Mouse (Mus musculus): Measurements from ENCODE around the gene A430005L14Rik. TPM values are rescaled to one million over a fixed set of nuclear protein-coding genes. Genes with fewer than 3 reads are reported as not detected.

Gene A430005L14Rik
- polyA plus RNA-seq, 1 experiment from 2014 or later = 58.4 TPM

- WGBS = 91% methylated on average over 10 of the region's 10 CpGs
- no peak overlapping the region for H3K27ac ChIP-seq
- no peak overlapping the region for H3K9ac ChIP-seq
- H3K36me3 ChIP-seq (replicated peaks) = peaks cover 34% of the 10 kb centered on the region
- peaks cover 26% of the 10 kb centered on the region for H3K4me1 ChIP-seq
- H3K4me3 ChIP-seq = no peak overlapping the region
- H3K9me3 ChIP-seq = no peaks in the 10 kb centered on the region
- no peaks in the 10 kb centered on the region for H3K27me3 ChIP-seq (replicated peaks)
- ATAC-seq (replicated peaks) = no peak
- no peak overlapping the region for H3K4me2 ChIP-seq
These were observed 22.2 kb downstream of the A430005L14Rik start for GRCm38 (mm10) chr4:153979243-153979642.

DNA sequence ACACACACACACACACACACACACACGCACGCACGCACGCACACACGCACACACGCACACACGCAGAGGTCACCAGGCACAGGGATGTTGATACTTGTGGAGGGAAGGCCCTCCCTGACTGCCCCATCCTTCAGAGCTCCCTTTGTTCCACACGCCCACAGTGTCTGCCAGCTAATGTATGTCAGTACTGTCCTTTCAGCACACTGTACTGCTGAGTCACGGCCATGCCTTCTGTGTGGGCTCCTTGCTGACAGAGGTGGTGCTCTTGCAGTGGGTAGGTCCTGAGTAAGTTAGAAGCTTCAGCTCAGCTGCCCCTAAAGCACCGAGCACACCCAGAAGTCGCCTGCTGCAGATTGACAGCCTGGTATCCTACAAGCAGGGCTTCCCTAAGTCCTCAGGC lies 23.4 kb downstream of the A430005L14Rik start:
- no peak overlapping the region for H3K27ac ChIP-seq
- no peaks in the 10 kb centered on the region for H3K27me3 ChIP-seq (replicated peaks)
- H3K9me3 ChIP-seq = no peaks in the 10 kb centered on the region
- no peak overlapping the region for H3K4me2 ChIP-seq
- no peak overlapping the region for H3K4me3 ChIP-seq
- ATAC-seq (replicated peaks) = no peak
- WGBS = 90% methylated on average over 11 of the region's 11 CpGs
- no peak overlapping the region for H3K9ac ChIP-seq
- H3K36me3 ChIP-seq (replicated peaks) = peaks cover 46% of the 10 kb centered on the region
- peaks cover 24% of the 10 kb centered on the region for H3K4me1 ChIP-seq

DNA sequence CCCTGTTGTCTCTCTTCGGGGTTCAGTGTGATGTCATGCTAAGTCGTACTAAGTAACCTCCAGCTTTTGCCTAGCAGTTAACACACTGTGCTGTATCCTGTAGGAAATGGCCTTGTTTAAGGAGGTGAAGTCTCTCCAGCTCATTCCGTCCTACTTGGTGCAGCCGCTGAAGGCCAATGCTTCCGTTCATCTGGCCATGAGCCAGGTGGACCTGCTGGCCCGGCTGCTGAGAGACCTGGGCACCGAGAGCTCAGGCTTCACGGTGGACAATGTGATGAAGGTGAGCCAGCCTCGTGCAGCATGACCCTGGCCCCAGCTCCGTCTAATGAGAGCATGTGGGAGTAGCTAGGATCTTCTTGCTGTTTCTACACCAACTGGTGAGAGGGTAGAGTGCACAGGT lies 35.7 kb downstream of the A430005L14Rik start:
- H3K4me3 ChIP-seq = no peak overlapping the region
- H3K4me2 ChIP-seq = no peak overlapping the region
- H3K36me3 ChIP-seq (replicated peaks) = peaks cover 70% of the 10 kb centered on the region
- no peak overlapping the region for H3K27ac ChIP-seq
- no peak overlapping the region for H3K9ac ChIP-seq
- no peaks in the 10 kb centered on the region for H3K9me3 ChIP-seq
- no peak for ATAC-seq (replicated peaks)
- no peaks in the 10 kb centered on the region for H3K4me1 ChIP-seq
- H3K27me3 ChIP-seq (replicated peaks) = no peaks in the 10 kb centered on the region
- WGBS = 88% methylated on average over 10 of the region's 10 CpGs

DNA sequence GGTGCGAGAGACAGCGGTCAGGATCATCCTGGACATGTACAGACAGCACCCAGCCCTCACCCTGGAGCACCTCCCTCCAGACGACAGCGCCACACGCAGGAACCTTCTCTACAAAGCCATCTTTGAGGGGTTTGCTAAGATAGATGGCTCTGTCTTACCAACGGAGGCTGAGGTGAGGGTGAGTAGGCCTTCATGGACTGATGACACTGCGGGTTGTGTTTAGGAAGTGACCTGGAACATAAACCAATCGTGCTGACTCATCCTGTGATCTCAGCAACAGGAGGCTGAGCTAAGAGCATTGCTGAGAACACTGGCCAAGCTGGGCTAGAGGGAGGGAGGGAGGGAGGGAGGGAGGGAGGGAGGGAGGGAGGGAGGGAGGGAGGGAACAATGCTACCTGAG lies 36.5 kb downstream of the A430005L14Rik start:
- H3K36me3 ChIP-seq (replicated peaks) = peaks cover 69% of the 10 kb centered on the region

GRCm38 (mm10) chr4:154005488-154005887 lies 48.5 kb downstream of the A430005L14Rik start:
- ATAC-seq (replicated peaks) = no peak
- Histone ChIP-seq H3K27me3 (replicated peaks) (no peaks in the 10 kb centered on the region), H3K9ac (no peak overlapping the region), H3K36me3 (replicated peaks) (peaks cover 43% of the 10 kb centered on the region), H3K27ac (no peak overlapping the region), H3K4me2 (no peak overlapping the region), H3K4me3 (no peak overlapping the region), H3K4me1 (no peaks in the 10 kb centered on the region), H3K9me3 (no peaks in the 10 kb centered on the region)
- 90% methylated on average over 5 of the region's 5 CpGs for WGBS

More for the DNA sequence above, 36.5 kb downstream of the A430005L14Rik start:
- H3K4me2 ChIP-seq = no peak overlapping the region
- H3K27ac ChIP-seq = no peak overlapping the region
- H3K4me3 ChIP-seq = no peak overlapping the region
- H3K27me3 ChIP-seq (replicated peaks) = no peaks in the 10 kb centered on the region
- WGBS = 91% methylated on average over 8 of the region's 8 CpGs
- no peaks in the 10 kb centered on the region for H3K9me3 ChIP-seq
- no peak overlapping the region for H3K9ac ChIP-seq
- ATAC-seq (replicated peaks) = no peak
- H3K4me1 ChIP-seq = no peaks in the 10 kb centered on the region

- ATAC-seq (replicated peaks) = no peak
- Histone ChIP-seq H3K4me3 (no peak overlapping the region), H3K36me3 (replicated peaks) (peaks cover 43% of the 10 kb centered on the region), H3K9me3 (no peaks in the 10 kb centered on the region), H3K9ac (no peak overlapping the region), H3K27me3 (replicated peaks) (no peaks in the 10 kb centered on the region), H3K4me1 (peaks cover 6% of the 10 kb centered on the region), H3K4me2 (no peak overlapping the region), H3K27ac (no peak overlapping the region)
- 92% methylated on average over 6 of the region's 6 CpGs for WGBS
These were observed 49.2 kb downstream of the A430005L14Rik start for GRCm38 (mm10) chr4:154006264-154006663.

DNA sequence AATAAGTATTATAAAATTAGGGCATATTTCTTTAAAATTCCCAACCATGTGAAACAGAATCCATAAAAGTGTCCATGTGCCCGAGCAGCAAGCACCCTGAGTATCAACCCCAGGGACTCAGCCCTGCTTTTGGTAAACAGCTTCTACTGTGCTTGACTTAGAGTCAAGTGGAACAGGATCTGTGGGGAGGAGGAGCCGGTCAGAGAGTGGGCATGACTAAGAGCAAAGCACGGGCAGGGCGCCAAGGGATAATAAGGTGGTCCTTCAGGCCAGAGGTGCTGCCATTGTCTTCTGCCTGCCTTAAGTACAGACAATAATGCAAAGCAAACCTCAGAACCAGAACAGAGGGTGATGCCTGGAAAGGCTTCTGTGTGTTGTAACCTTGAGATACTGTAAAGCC lies 50.7 kb downstream of the A430005L14Rik start:
- Histone ChIP-seq H3K9ac (no peak overlapping the region), H3K36me3 (replicated peaks) (peaks cover 38% of the 10 kb centered on the region), H3K4me1 (peaks cover 12% of the 10 kb centered on the region), H3K27ac (no peak overlapping the region), H3K4me2 (no peak overlapping the region), H3K27me3 (replicated peaks) (no peaks in the 10 kb centered on the region), H3K9me3 (no peaks in the 10 kb centered on the region), H3K4me3 (no peak overlapping the region)
- 81% methylated on average over 4 of the region's 4 CpGs for WGBS
- ATAC-seq (replicated peaks) = no peak

GRCm38 (mm10) chr4:154010907-154011645 lies 54.0 kb downstream of the A430005L14Rik start:
- 27% methylated on average over 13 of the region's 13 CpGs for WGBS
- no peak; the same call in 1 of the 2 replicates for ATAC-seq (replicated peaks)
- Histone ChIP-seq H3K4me3 (peak overlapping the region; percentile 86), H3K27me3 (replicated peaks) (no peaks in the 10 kb centered on the region), H3K4me1 (peaks cover 28% of the 10 kb centered on the region), H3K4me2 (peak overlapping the region; percentile 96), H3K36me3 (replicated peaks) (peaks cover 26% of the 10 kb centered on the region), H3K9ac (peak overlapping the region; percentile 75), H3K27ac (peak overlapping the region; percentile 72), H3K9me3 (no peaks in the 10 kb centered on the region)

Other genes with a start within 250 kb of the A430005L14Rik start
- 11.5 and 12.6 TPM in 2 replicates for gene Dffb, start 17.9 kb downstream of the A430005L14Rik start, polyA plus RNA-seq (2015; fragmentation: Nextera tagmentation; extraction: Ambion mirVana)
- gene Cep104, start 18.0 kb downstream of the A430005L14Rik start, polyA plus RNA-seq (2015; fragmentation: Nextera tagmentation; extraction: Ambion mirVana) = 21.0 and 21.9 TPM in 2 replicates
- 23.1 and 25.6 TPM in 2 replicates for gene Lrrc47, start 54.5 kb downstream of the A430005L14Rik start, polyA plus RNA-seq (2015; fragmentation: Nextera tagmentation; extraction: Ambion mirVana)
- 8.2 and 11.5 TPM in 2 replicates for gene Smim1, start 69.0 kb downstream of the A430005L14Rik start, polyA plus RNA-seq (2015; fragmentation: Nextera tagmentation; extraction: Ambion mirVana)
- not detected in 2 replicates for gene Ccdc27, start 85.4 kb downstream of the A430005L14Rik start, polyA plus RNA-seq (2015; fragmentation: Nextera tagmentation; extraction: Ambion mirVana)
- 1.2 and 1.5 TPM in 2 replicates for gene Trp73, start 183.0 kb downstream of the A430005L14Rik start, polyA plus RNA-seq (2015; fragmentation: Nextera tagmentation; extraction: Ambion mirVana)
- 46.6 and 53.9 TPM in 2 replicates for gene Wrap73, start 185.1 kb downstream of the A430005L14Rik start, polyA plus RNA-seq (2015; fragmentation: Nextera tagmentation; extraction: Ambion mirVana)
- 206 and 225 TPM in 2 replicates for gene Tprgl, start 203.4 kb downstream of the A430005L14Rik start, polyA plus RNA-seq (2015; fragmentation: Nextera tagmentation; extraction: Ambion mirVana)
- 9.4 and 9.5 TPM in 2 replicates for gene Megf6, start 213.5 kb downstream of the A430005L14Rik start, polyA plus RNA-seq (2015; fragmentation: Nextera tagmentation; extraction: Ambion mirVana)

Measured in midbrain, embryonic 15.5 days (tissue).